Mouse (Mus musculus) midbrain, embryonic 11.5 days (tissue): ENCODE results near the gene Tmem229b. TPM values are rescaled to one million over a fixed set of nuclear protein-coding genes. Genes with fewer than 3 reads are reported as not detected.

Experiments
- ATAC-seq: fragments of 200-750 bp; cut with Nextera tagmentation; 2 replicates; pipeline ENCODE4 v1.8.0; 2017; ENCODE audit warnings: moderate TSS enrichment, moderate library complexity; ENCODE audit not compliant: low FRiP score
- DNase-seq: peaks from one replicate; pipeline ENCODE4 v3.0.0; 2015; ENCODE audit warnings: low spot score; ENCODE audit errors: missing footprints
- H3K27ac ChIP-seq: fragments of 300-500 bp; sonication (generic); 2 replicates; pipeline ENCODE4 v1.5.1; 2014; ENCODE audit warnings: low read depth, low read length
- H3K27me3 ChIP-seq: fragments of 300-500 bp; sonication (generic); 2 replicates; pipeline ENCODE4 v1.6.1; 2014; ENCODE audit warnings: mild to moderate bottlenecking, low read length, moderate library complexity, mixed read lengths; ENCODE audit not compliant: control insufficient read depth, insufficient read depth
- H3K36me3 ChIP-seq: fragments of 300-500 bp; sonication (generic); 2 replicates; pipeline ENCODE4 v1.6.1; 2014; ENCODE audit warnings: mild to moderate bottlenecking, low read length, moderate library complexity, mixed read lengths; ENCODE audit not compliant: control insufficient read depth, insufficient read depth
- H3K4me1 ChIP-seq: fragments of 300-500 bp; sonication (generic); 2 replicates; pipeline ENCODE4 v1.6.1; 2014; ENCODE audit warnings: low read length; ENCODE audit not compliant: control insufficient read depth, insufficient read depth
- H3K4me2 ChIP-seq: fragments of 300-500 bp; sonication (generic); 2 replicates; pipeline ENCODE4 v1.6.1; 2014; ENCODE audit warnings: mild to moderate bottlenecking, moderate library complexity
- H3K4me3 ChIP-seq: fragments of 300-500 bp; sonication (generic); 2 replicates; pipeline ENCODE4 v1.5.1; 2014; ENCODE audit warnings: low read depth, low read length
- H3K9ac ChIP-seq: fragments of 300-500 bp; sonication (generic); 2 replicates; pipeline ENCODE4 v1.6.1; 2014; ENCODE audit warnings: low read length
- H3K9me3 ChIP-seq: fragments of 300-500 bp; sonication (generic); 2 replicates; pipeline ENCODE4 v1.6.1; 2016; ENCODE audit warnings: low read length; ENCODE audit not compliant: control insufficient read depth
- WGBS: fragments of 180-500 bp; shearing (Covaris S2); extraction: QIAGEN DNeasy Blood & Tissue Kit; methylation state at CpG from one replicate; pipeline ENCODE4 v1.1.7; 2014; 5-methylcytosine and 5-hydroxymethylcytosine counted together
- polyA plus RNA-seq: library from polyadenylated mRNA; unstranded; fragments of >200 nt; fragmentation: Nextera tagmentation; extraction: Ambion mirVana; gene quantifications from 2 replicates; pipeline ENCODE4 v1.2.1, GENCODE M21; 2014

The Tmem229b gene
- polyA plus RNA-seq, 1 experiment from 2014 or later, result 6.4 TPM

DNA sequence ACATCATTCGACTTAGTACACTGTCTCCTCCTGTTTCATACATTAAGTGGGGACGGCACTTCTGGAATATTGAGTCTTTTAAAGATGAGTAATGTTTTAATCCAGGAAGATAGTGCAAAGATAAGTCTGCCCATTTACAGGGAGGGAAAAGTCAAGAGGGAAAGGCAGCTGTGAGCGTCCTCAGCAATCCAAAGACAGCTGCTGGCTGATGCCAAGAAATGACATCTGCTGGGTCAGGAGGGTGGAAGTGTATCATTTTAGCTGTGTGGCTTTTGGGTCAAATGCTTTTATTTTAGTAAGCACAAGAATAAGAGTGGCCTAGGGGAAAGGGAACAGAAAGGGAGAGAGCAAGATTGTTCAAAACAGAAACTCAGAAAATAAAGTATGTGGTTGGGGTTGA lies 85.4 kb downstream of the Tmem229b start:
- no peak overlapping the region for H3K27ac ChIP-seq
- no peak overlapping the region for H3K4me3 ChIP-seq
- H3K27me3 ChIP-seq, result no peaks in the 10 kb centered on the region
- H3K4me2 ChIP-seq, result no peak overlapping the region
- no peaks in the 10 kb centered on the region for H3K9me3 ChIP-seq
- 83% methylated on average over 3 of the region's 3 CpGs for WGBS
- ATAC-seq (no peak), DNase-seq (peak; percentile 23)
- no peaks in the 10 kb centered on the region for H3K36me3 ChIP-seq
- no peak overlapping the region for H3K9ac ChIP-seq
- H3K4me1 ChIP-seq, result 0 out of 2 replicates have a peak, but pooled peaks cover 2% of the 10 kb centered on the region

DNA sequence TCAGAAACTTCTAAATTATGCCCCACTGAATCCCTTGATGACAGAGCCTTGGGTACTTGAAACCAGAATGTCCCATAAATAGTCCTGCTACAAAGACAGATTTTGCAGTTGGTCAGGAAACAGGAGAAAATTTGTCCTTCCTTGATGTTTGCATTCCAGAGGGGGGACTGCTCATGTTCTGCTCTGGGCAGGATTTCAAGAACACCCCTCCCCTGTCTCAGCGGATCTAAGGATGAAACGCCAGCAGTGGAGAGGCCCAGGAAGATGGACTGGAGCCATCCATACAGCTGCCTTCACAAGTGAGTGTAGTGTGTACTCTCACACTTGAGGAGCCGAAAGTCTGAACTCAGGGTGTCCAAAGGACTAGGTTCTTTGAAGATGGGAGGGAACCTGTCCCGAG lies 86.0 kb downstream of the Tmem229b start:
- no peak overlapping the region for H3K27ac ChIP-seq
- ATAC-seq (no peak), DNase-seq (peak; percentile 28)
- H3K4me2 ChIP-seq, result no peak overlapping the region
- H3K36me3 ChIP-seq, result no peaks in the 10 kb centered on the region
- no peaks in the 10 kb centered on the region for H3K9me3 ChIP-seq
- no peak overlapping the region for H3K4me3 ChIP-seq
- no peak overlapping the region for H3K9ac ChIP-seq
- WGBS, result 77% methylated on average over 4 of the region's 4 CpGs
- H3K27me3 ChIP-seq, result no peaks in the 10 kb centered on the region
- 0 out of 2 replicates have a peak, but pooled peaks cover 2% of the 10 kb centered on the region for H3K4me1 ChIP-seq

DNA sequence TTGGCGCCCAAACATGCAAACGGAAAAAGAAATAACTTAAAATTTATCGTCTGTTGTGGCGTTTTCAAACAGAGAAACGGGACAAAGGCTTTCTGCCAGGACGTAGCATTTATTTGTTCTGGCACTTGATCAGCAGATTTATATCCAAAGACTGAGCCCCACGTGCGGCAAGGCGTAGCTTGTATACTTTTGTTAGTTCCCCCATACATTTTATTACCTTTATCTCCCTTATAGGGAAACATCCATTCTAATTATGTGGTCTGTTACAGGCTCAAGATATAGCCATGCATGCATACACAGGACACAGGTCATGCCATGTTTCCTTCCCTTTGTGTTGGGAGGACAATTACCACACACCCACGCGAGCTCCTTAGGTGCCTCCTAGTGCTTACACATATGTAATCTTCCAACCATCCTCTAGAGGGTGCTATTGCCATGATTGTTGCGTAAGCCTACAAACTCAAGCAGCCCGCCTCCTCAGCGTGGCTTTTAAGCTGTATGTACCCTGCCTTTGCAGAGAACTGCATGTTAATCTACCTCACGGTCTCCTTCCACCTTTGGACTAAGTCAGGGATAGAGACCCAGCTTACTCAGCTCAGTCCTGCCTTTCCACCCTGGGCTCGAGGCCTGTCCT lies 88.2 kb downstream of the Tmem229b start:
- Histone ChIP-seq H3K4me3 (no peak overlapping the region), H3K9ac (no peak overlapping the region), H3K27me3 (no peaks in the 10 kb centered on the region), H3K36me3 (no peaks in the 10 kb centered on the region), H3K9me3 (no peaks in the 10 kb centered on the region), H3K4me2 (no peak overlapping the region), H3K27ac (no peak overlapping the region), H3K4me1 (0 out of 2 replicates have a peak, but pooled peaks cover 2% of the 10 kb centered on the region)
- WGBS, result 33% methylated on average over 16 of the region's 16 CpGs
- peak; percentile 95 for DNase-seq
- peak; percentile 72 for ATAC-seq

DNA sequence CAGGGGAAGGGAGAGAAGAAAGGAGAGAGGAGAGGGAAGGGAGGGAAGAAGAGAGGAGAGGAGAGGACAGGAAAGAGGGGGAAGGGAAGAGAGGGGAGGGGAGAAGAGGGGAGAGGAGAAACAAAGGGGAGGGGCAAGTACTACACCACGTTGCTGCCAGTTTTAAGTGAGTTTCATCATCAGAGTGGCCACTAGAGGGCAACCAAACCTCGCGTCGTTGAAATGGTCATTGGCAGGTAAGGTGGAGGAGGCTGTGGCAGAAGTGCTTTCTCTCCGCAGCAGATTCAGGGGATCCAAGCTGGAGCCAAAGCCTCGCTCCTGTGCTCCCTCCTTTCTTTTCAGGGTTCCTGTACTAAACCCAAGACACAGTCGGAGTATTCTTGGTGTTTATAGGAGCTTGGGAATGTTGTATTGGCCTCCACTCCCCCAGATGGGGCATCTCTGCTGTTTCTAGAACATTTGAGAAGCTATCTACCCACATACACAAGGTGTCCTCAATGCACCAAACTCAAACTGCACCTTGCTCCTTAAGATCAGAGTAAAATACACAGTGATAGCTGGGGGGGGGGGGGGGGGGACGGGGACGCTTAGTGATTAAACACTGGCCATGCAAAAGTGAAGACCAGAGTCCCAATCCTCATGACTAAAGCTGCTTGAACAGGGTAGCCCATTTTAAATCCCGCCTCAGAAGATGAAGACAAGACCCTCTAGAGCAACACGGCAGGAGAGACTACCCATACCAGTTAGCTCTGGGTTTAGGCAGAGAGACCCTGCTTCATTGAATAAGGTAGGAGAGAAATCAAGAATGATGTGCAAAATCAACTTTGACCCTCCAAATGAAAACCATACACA lies 89.0 kb downstream of the Tmem229b start:
- H3K9me3 ChIP-seq, result no peaks in the 10 kb centered on the region
- 0 out of 2 replicates have a peak, but pooled peaks cover 2% of the 10 kb centered on the region for H3K27me3 ChIP-seq
- no peak overlapping the region for H3K9ac ChIP-seq
- 12% methylated on average over 11 of the region's 11 CpGs for WGBS
- DNase-seq (peak; percentile 99), ATAC-seq (peak; percentile 79)
- 0 out of 2 replicates have a peak, but pooled peaks cover 2% of the 10 kb centered on the region for H3K4me1 ChIP-seq
- no peak overlapping the region for H3K4me3 ChIP-seq
- no peak overlapping the region for H3K27ac ChIP-seq
- no peak overlapping the region for H3K4me2 ChIP-seq
- no peaks in the 10 kb centered on the region for H3K36me3 ChIP-seq

DNA sequence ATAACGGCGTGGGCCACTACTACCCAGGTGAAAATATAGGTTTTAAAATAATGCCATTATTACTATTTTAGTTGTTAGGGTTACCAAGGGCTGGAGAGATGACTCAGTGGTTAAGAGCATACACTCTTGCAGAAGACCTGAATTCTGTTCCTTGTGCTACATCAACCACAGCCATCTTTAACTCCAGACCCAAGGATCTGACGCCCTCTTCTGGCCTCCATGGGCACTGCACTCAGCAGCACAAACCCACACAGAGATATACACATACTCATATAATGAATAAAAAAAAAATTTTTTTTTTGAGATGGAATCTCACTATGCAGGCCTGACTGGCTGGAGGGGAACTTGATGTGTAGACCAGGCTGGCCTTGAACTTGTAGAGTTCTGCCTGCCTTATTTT lies 91.1 kb downstream of the Tmem229b start:
- Histone ChIP-seq H3K9me3 (no peaks in the 10 kb centered on the region), H3K9ac (no peak overlapping the region), H3K4me1 (0 out of 2 replicates have a peak, but pooled peaks cover 7% of the 10 kb centered on the region), H3K4me3 (no peak overlapping the region), H3K4me2 (no peak overlapping the region), H3K27me3 (peaks cover 18% of the 10 kb centered on the region), H3K27ac (no peak overlapping the region), H3K36me3 (no peaks in the 10 kb centered on the region)
- no peak for ATAC-seq
- WGBS, result 78% methylated on average over 3 of the region's 3 CpGs
- DNase-seq, result peak; percentile 28

DNA sequence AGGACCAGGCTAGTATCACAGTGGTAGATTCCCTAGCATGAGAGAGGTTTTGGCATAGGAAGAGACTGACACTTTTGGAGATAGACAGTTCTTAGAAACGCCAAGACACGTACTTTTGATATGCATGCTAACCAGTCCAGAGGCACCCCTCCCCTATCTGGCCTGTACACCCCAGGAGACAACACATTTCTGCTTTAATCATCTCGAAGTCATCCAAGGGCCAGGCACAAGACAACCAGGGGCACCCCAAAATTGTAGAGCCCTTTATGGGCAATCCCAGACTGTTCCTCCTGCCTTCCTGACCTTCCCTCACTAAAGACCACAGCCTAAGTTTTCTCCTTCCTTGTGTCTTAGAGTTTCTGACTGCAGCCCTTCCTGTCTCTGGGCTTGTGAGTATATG lies 91.9 kb downstream of the Tmem229b start:
- Histone ChIP-seq H3K27me3 (peaks cover 25% of the 10 kb centered on the region), H3K4me1 (peaks cover 11% of the 10 kb centered on the region; the same call in 1 of the 2 replicates), H3K4me2 (no peak overlapping the region), H3K9me3 (no peaks in the 10 kb centered on the region), H3K36me3 (no peaks in the 10 kb centered on the region), H3K9ac (no peak overlapping the region), H3K27ac (no peak overlapping the region), H3K4me3 (no peak overlapping the region)
- no peak for ATAC-seq
- peak; percentile 54 for DNase-seq
- 75% methylated on average over 3 of the region's 3 CpGs for WGBS

DNA sequence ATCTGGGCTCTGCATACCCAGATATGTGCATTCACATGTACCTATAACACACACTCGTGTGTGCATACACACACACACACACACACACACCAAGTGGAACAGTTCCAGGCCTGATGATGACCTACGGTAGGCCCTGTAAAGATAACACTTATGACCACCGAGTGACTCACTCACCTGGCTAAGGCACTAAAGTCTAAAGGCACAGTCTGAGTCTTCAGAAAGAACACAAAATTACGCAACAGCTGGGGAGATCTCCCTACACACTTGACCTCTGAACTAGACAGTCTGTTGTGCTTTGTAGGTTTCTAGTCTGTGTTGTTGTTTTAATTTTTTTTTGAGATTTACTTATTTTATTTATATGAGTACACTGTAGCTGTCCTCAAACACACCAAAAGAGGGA lies 93.0 kb downstream of the Tmem229b start:
- 85% methylated on average over 4 of the region's 4 CpGs for WGBS
- no peak overlapping the region for H3K4me2 ChIP-seq
- no peak for ATAC-seq
- DNase-seq, result no peak
- H3K9ac ChIP-seq, result no peak overlapping the region
- H3K4me1 ChIP-seq, result peaks cover 11% of the 10 kb centered on the region; the same call in 1 of the 2 replicates
- H3K27me3 ChIP-seq, result peaks cover 32% of the 10 kb centered on the region
- no peak overlapping the region for H3K4me3 ChIP-seq
- no peaks in the 10 kb centered on the region for H3K36me3 ChIP-seq
- H3K9me3 ChIP-seq, result no peaks in the 10 kb centered on the region
- no peak overlapping the region for H3K27ac ChIP-seq
